Comparison of ENCODE assay signal across 26 mouse cellular contexts in genomic region chr19:41560856-41561255, GRCm38 (mm10). TPM values are rescaled to one million over a fixed set of nuclear protein-coding genes. Genes with fewer than 3 reads are reported as not detected.
DNase-seq lines count a peak whose midpoint lies in the region; ATAC-seq and TF ChIP-seq lines count a peak whose summit lies in the region.
"Had no signal": no experiment of that assay in that cellular context is flagged by ENCODE, and none has a peak within 500 bp of the region (broad histone marks: within the 10 kb centered on the region; RNA-seq: fewer than 3 reads in every experiment).

No protein-coding gene starts in this region.

- 65% methylated on average over 3 of the region's 3 CpGs for WGBS in kidney, adult 2 months
- WGBS in kidney, embryonic 14.5 days = 93% methylated on average over 3 of the region's 3 CpGs

- peaks cover 7% of the 10 kb centered on the region; the same call in 1 of the 2 replicates for H3K4me1 ChIP-seq in kidney, adult 2 months (ENCODE audit: control insufficient read depth, insufficient read depth, low read length)
- no peaks in the 10 kb centered on the region; the same call in 1 of the 2 replicates for H3K4me1 ChIP-seq in kidney, embryonic 14.5 days (ENCODE audit: control insufficient read depth, insufficient read depth, low read length)
- H3K4me1 ChIP-seq in MEL (ENCODE audit: control insufficient read depth in 1 of 2, insufficient read depth in 2 of 2, low read length in 2 of 2) = peaks cover 0 to 3% of the 10 kb centered on the region in 2 experiments; a peak in 1 of 4 replicates
- H3K4me1 ChIP-seq: embryonic facial prominence, embryonic 13.5 days; embryonic facial prominence, embryonic 15.5 days; forebrain, embryonic 12.5 days had no signal

- no peak overlapping the region for H3K4me3 ChIP-seq in kidney, adult 2 months (ENCODE audit: insufficient read depth, low read depth, low read length)
- H3K4me3 ChIP-seq in kidney, embryonic 14.5 days (ENCODE audit: low read length) = no peak overlapping the region
- H3K4me3 ChIP-seq in MEL (ENCODE audit: control insufficient read depth in 1 of 2, insufficient read depth in 1 of 2, low read depth in 2 of 2, low read length in 2 of 2) = no peak overlapping the region
- H3K4me3 ChIP-seq: embryonic facial prominence, embryonic 13.5 days; embryonic facial prominence, embryonic 15.5 days; erythroblast, embryonic 14.5 days; forebrain, embryonic 10.5 days; forebrain, embryonic 12.5 days had no signal

- H3K9ac ChIP-seq in kidney, embryonic 14.5 days (ENCODE audit: low read depth, low read length) = no peak overlapping the region
- H3K9ac ChIP-seq in MEL (ENCODE audit: control insufficient read depth, low read depth, low read length, poor library complexity, severe bottlenecking) = no peak overlapping the region
- H3K9ac ChIP-seq: embryonic facial prominence, embryonic 13.5 days; embryonic facial prominence, embryonic 15.5 days; forebrain, embryonic 12.5 days had no signal

- ATAC-seq in kidney, embryonic 14.5 days (ENCODE audit: low FRiP score, low TSS enrichment) = no peak
- ATAC-seq: CD4-positive, CD25-positive, alpha-beta regulatory T cell, adult 4 months; forebrain, embryonic 14.5 days; forebrain, embryonic 16.5 days had no signal

- no peak for TF ChIP-seq RAD21 in MEL (IDR thresholded peaks at IDR 0.05; ENCODE audit: low read depth, low read length)

- no peaks in the 10 kb centered on the region for H3K79me2 ChIP-seq in MEL (ENCODE audit: control insufficient read depth, insufficient read depth, low read length, poor library complexity)

- TF ChIP-seq POLR2A in kidney, adult 2 months (IDR thresholded peaks at IDR 0.05; ENCODE audit: low read depth, low read length) = no peak
- no peak for TF ChIP-seq POLR2A in MEL (IDR thresholded peaks at IDR 0.05; ENCODE audit: control insufficient read depth in 1 of 2, insufficient read depth in 1 of 2, low read depth in 1 of 2, low read length in 2 of 2, poor library complexity in 1 of 2)

- peak; percentile 48 for DNase-seq in kidney, adult 2 months
- DNase-seq in kidney, postnatal 14 days = peak; percentile 16
- no peak for DNase-seq in kidney, adult 11 months
- no peak for DNase-seq in MEL (ENCODE audit: low read depth, low spot score)
- DNase-seq: adrenal gland, adult 2 months; adrenal gland, postnatal 10 days; adrenal gland, postnatal 25 days; B cell, adult 2 months; cerebellum, adult 11 months; cerebellum, adult 18-20 months; cerebellum, adult 8-10 months; cerebellum, adult 9-11 months; cerebellum, postnatal 14 days; cerebellum, postnatal 36 days; embryo, embryonic 11 days had no signal

- TF ChIP-seq EP300 in MEL (IDR thresholded peaks at IDR 0.05; ENCODE audit: low read depth in 1 of 2, low read length in 2 of 2) = no peak

- H3K27me3 ChIP-seq in kidney, adult 2 months (replicated peaks; ENCODE audit: control insufficient read depth, insufficient read depth, low read length) = no peaks in the 10 kb centered on the region
- H3K27me3 ChIP-seq in kidney, embryonic 14.5 days (ENCODE audit: control insufficient read depth, insufficient read depth, low read length) = no peaks in the 10 kb centered on the region
- H3K27me3 ChIP-seq in MEL (ENCODE audit: control insufficient read depth in 1 of 2, insufficient read depth in 2 of 2, low read length in 2 of 2) = no peaks in the 10 kb centered on the region
- H3K27me3 ChIP-seq: CH12.LX; embryonic facial prominence, embryonic 13.5 days; embryonic facial prominence, embryonic 15.5 days; forebrain, embryonic 12.5 days had no signal

- no peak overlapping the region for H3K27ac ChIP-seq in kidney, adult 2 months (ENCODE audit: insufficient read depth, low read depth, low read length)
- no peak overlapping the region for H3K27ac ChIP-seq in kidney, embryonic 14.5 days (ENCODE audit: low read depth, low read length)
- H3K27ac ChIP-seq in MEL (ENCODE audit: control insufficient read depth, low read depth, low read length) = no peak overlapping the region
- H3K27ac ChIP-seq: embryonic facial prominence, embryonic 13.5 days; embryonic facial prominence, embryonic 15.5 days; forebrain, embryonic 10.5 days; forebrain, embryonic 12.5 days had no signal

- no peak overlapping the region for H3K4me2 ChIP-seq in kidney, embryonic 14.5 days (replicated peaks; ENCODE audit: low read depth, low read length)
- H3K4me2 ChIP-seq: embryonic facial prominence, embryonic 13.5 days; embryonic facial prominence, embryonic 15.5 days; forebrain, embryonic 12.5 days had no signal

- peaks cover 5% of the 10 kb centered on the region for H3K36me3 ChIP-seq in kidney, adult 2 months (ENCODE audit: control insufficient read depth, insufficient read depth, low read length)
- H3K36me3 ChIP-seq in kidney, embryonic 14.5 days (ENCODE audit: control insufficient read depth, insufficient read depth, low read length) = peaks cover 22% of the 10 kb centered on the region
- H3K36me3 ChIP-seq in MEL (ENCODE audit: control insufficient read depth in 1 of 2, insufficient read depth in 2 of 2, low read length in 2 of 2) = peaks cover 2 to 34% of the 10 kb centered on the region in 2 experiments

- TF ChIP-seq CTCF in kidney, adult 2 months (conservative IDR thresholded peaks at IDR 0.05; ENCODE audit: insufficient read depth, insufficient read length, low read depth, low read length) = no peak
- TF ChIP-seq CTCF in MEL (IDR thresholded peaks at IDR 0.05 in 2 of 3, conservative IDR thresholded peaks at IDR 0.05 in 1 of 3; ENCODE audit: control insufficient read depth in 1 of 3, insufficient read depth in 1 of 3, low read depth in 2 of 3, low read length in 3 of 3, poor library complexity in 1 of 3, severe bottlenecking in 1 of 3) = no peak

- H3K9me3 ChIP-seq in kidney, embryonic 14.5 days (ENCODE audit: control insufficient read depth, low read length) = no peaks in the 10 kb centered on the region
- no peaks in the 10 kb centered on the region for H3K9me3 ChIP-seq in MEL (replicated peaks; ENCODE audit: insufficient read depth, low read length)
- H3K9me3 ChIP-seq: embryonic facial prominence, embryonic 13.5 days; embryonic facial prominence, embryonic 15.5 days; forebrain, embryonic 10.5 days; forebrain, embryonic 12.5 days; G1E had no signal

TF ChIP-seq in MEL, 35 proteins besides CTCF, POLR2A, EP300 and RAD21:
- TF ChIP-seq TAL1 (IDR thresholded peaks at IDR 0.05; ENCODE audit: low read length) (no peak), KAT2A (conservative IDR thresholded peaks at IDR 0.05; ENCODE audit: low read depth, low read length) (0 out of 2 replicates have a peak, but pooled peaks have one; percentile 6)

RNA-seq across cellular contexts. Expression of gene Gm340, which starts 21.3 kb away (rescaled TPM):
- 1.3 and 1.4 TPM in 2 replicates for polyA plus RNA-seq in kidney, adult 2 months (2012; rRNA removed)
- 3.3 and 4.7 TPM in 2 replicates for polyA plus RNA-seq in kidney, embryonic 14.5 days (2014; fragmentation: Nextera tagmentation; extraction: Ambion mirVana)
- total RNA-seq in MEL (2012; rRNA removed) = 17.4 and 19.3 TPM in 2 replicates
- polyA plus RNA-seq in MEL (2012; ENCODE audit: insufficient read depth in 1 of 2, insufficient read length in 2 of 2, low read depth in 1 of 2, low replicate concordance in 2 of 2, missing spikeins in 1 of 2) = 10 to 100 TPM; 11.0 to 38.9 TPM

Comparison
In these comparisons a context has a peak if more than half of its experiments do, and no peak if none do; other contexts are left out.
1. DNase-seq: peak in kidney, adult 2 months (single experiment) and kidney, postnatal 14 days (single experiment); none in kidney, adult 11 months (single experiment) and MEL (single experiment).